Mouse (Mus musculus): Measurements from ENCODE around the gene Lhx6.

- TF ChIP-seq POLR2A (IDR thresholded peaks at IDR 0.05; ENCODE audit: borderline replicate concordance, control insufficient read depth, low read depth, low read length) (no peak), CTCF (IDR thresholded peaks at IDR 0.05; ENCODE audit: control insufficient read depth, insufficient read depth, low read length) (no peak)
Observed at GRCm38 (mm10) chr2:36075210-36075609, 30.0 kb downstream of the Lhx6 start.

Measured in bone marrow, adult 2 months (tissue).